Mouse (Mus musculus) forebrain, postnatal 0 days (tissue): ENCODE measurements at regions not wholly inside any gene's neighbourhood (a gene's known extent, or its start where the extent isn't known, plus 50 kb on each side); places are given as distances from the start of the nearest gene placed in this dataset.

Experiments
- ATAC-seq: fragments of 200-750 bp; cut with Nextera tagmentation; 2 replicates; pipeline ENCODE4 v1.8.0; 2017; ENCODE audit warnings: mild to moderate bottlenecking, moderate library complexity
- DNase-seq: peaks from one replicate; pipeline ENCODE4 v3.0.0-alpha.2; 2015
- H3K27ac ChIP-seq: fragments of 300-500 bp; sonication (generic); 2 replicates; pipeline ENCODE4 v1.5.1; 2014; ENCODE audit warnings: low read depth, mild to moderate bottlenecking, antibody characterized with exemption, low read length, moderate library complexity, mixed read lengths
- H3K27me3 ChIP-seq: fragments of 300-500 bp; sonication (generic); 2 replicates; pipeline ENCODE4 v1.6.1; 2014; ENCODE audit warnings: mild to moderate bottlenecking, low read length, mixed read lengths; ENCODE audit not compliant: insufficient read depth
- H3K36me3 ChIP-seq: fragments of 300-500 bp; sonication (generic); 2 replicates; pipeline ENCODE4 v1.6.1; 2014; ENCODE audit warnings: mild to moderate bottlenecking, moderate library complexity; ENCODE audit not compliant: insufficient read depth
- H3K4me1 ChIP-seq: fragments of 300-500 bp; sonication (generic); 2 replicates; pipeline ENCODE4 v1.6.1; 2014; ENCODE audit warnings: antibody characterized with exemption; ENCODE audit not compliant: insufficient read depth
- H3K4me2 ChIP-seq: fragments of 300-500 bp; sonication (generic); 2 replicates; pipeline ENCODE4 v1.6.1; 2014; ENCODE audit warnings: low read depth, mild to moderate bottlenecking, moderate library complexity
- H3K4me3 ChIP-seq: fragments of 300-500 bp; sonication (generic); 2 replicates; pipeline ENCODE4 v1.5.1; 2014; ENCODE audit warnings: low read depth, low read length, mixed read lengths
- H3K9ac ChIP-seq: fragments of 300-500 bp; sonication (generic); 2 replicates; pipeline ENCODE4 v1.6.1; 2014; ENCODE audit warnings: mild to moderate bottlenecking
- H3K9me3 ChIP-seq: fragments of 300-500 bp; sonication (generic); 2 replicates; pipeline ENCODE4 v1.6.1; 2016; ENCODE audit warnings: low read length
- CTCF ChIP-seq: sonication (generic); IDR thresholded peaks from 2 replicates; pipeline ENCODE4 v1.5.1; 2016; ENCODE audit warnings: antibody characterized with exemption, control low read depth, low read depth
- WGBS: fragments of 180-500 bp; shearing (Covaris S2); extraction: QIAGEN DNeasy Blood & Tissue Kit; methylation state at CpG from one replicate; pipeline ENCODE4 v1.1.7; 2014; 5-methylcytosine and 5-hydroxymethylcytosine counted together

GRCm38 (mm10) chr1:184320521-184321177 lies 286.5 kb upstream of the 1700056E22Rik start:
- no peak overlapping the region for H3K4me3 ChIP-seq
- H3K9ac ChIP-seq, result no peak overlapping the region
- no peaks in the 10 kb centered on the region for H3K4me1 ChIP-seq
- H3K27ac ChIP-seq, result no peak overlapping the region
- WGBS, result 90% methylated on average over 3 of the region's 3 CpGs
- H3K27me3 ChIP-seq, result no peaks in the 10 kb centered on the region
- H3K36me3 ChIP-seq, result no peaks in the 10 kb centered on the region
- TF ChIP-seq CTCF, result no peak
- ATAC-seq (no peak), DNase-seq (no peak)
- no peak overlapping the region for H3K4me2 ChIP-seq
- no peaks in the 10 kb centered on the region for H3K9me3 ChIP-seq

- 90% methylated on average over 19 of the region's 19 CpGs for WGBS
Observed at GRCm38 (mm10) chr1:184310185-184310815, 276.2 kb upstream of the 1700056E22Rik start.

GRCm38 (mm10) chr1:184304813-184305212 lies 270.7 kb upstream of the 1700056E22Rik start:
- no peaks in the 10 kb centered on the region for H3K27me3 ChIP-seq
- no peaks in the 10 kb centered on the region for H3K9me3 ChIP-seq
- ATAC-seq, result no peak
- no peak overlapping the region for H3K27ac ChIP-seq
- no peak overlapping the region for H3K4me2 ChIP-seq
- no peak overlapping the region for H3K9ac ChIP-seq
- no peak for DNase-seq
- TF ChIP-seq CTCF, result no peak
- no peaks in the 10 kb centered on the region for H3K4me1 ChIP-seq
- no peaks in the 10 kb centered on the region for H3K36me3 ChIP-seq
- H3K4me3 ChIP-seq, result no peak overlapping the region
- WGBS, result 82% methylated on average over 4 of the region's 4 CpGs

More at GRCm38 (mm10) chr1:184310185-184310815, 276.2 kb upstream of the 1700056E22Rik start:
- H3K4me3 ChIP-seq, result no peak overlapping the region
- ATAC-seq (no peak), DNase-seq (no peak)
- H3K27ac ChIP-seq, result no peak overlapping the region
- no peak overlapping the region for H3K4me2 ChIP-seq
- H3K9me3 ChIP-seq, result 0 out of 2 replicates have a peak, but pooled peaks cover 3% of the 10 kb centered on the region
- no peaks in the 10 kb centered on the region for H3K4me1 ChIP-seq
- no peaks in the 10 kb centered on the region for H3K27me3 ChIP-seq
- no peaks in the 10 kb centered on the region for H3K36me3 ChIP-seq
- TF ChIP-seq CTCF, result no peak
- no peak overlapping the region for H3K9ac ChIP-seq

- no peak for DNase-seq
- Histone ChIP-seq H3K36me3 (no peaks in the 10 kb centered on the region), H3K9me3 (no peaks in the 10 kb centered on the region), H3K4me1 (no peaks in the 10 kb centered on the region), H3K27me3 (no peaks in the 10 kb centered on the region), H3K4me2 (no peak overlapping the region), H3K27ac (no peak overlapping the region), H3K9ac (no peak overlapping the region), H3K4me3 (no peak overlapping the region)
- WGBS, result 86% methylated on average over 4 of the region's 4 CpGs
- no peak for TF ChIP-seq CTCF
- ATAC-seq, result no peak
Observed at GRCm38 (mm10) chr1:184304204-184304603, 270.1 kb upstream of the 1700056E22Rik start.

GRCm38 (mm10) chr1:184298701-184299100 lies 264.6 kb upstream of the 1700056E22Rik start:
- TF ChIP-seq CTCF, result no peak
- no peaks in the 10 kb centered on the region for H3K9me3 ChIP-seq
- no peaks in the 10 kb centered on the region for H3K27me3 ChIP-seq
- H3K9ac ChIP-seq, result no peak overlapping the region
- DNase-seq, result no peak
- no peaks in the 10 kb centered on the region for H3K36me3 ChIP-seq
- no peak overlapping the region for H3K4me3 ChIP-seq
- 59% methylated on average over 1 of the region's 1 CpGs for WGBS
- H3K4me2 ChIP-seq, result no peak overlapping the region
- H3K27ac ChIP-seq, result no peak overlapping the region
- no peak for ATAC-seq
- no peaks in the 10 kb centered on the region for H3K4me1 ChIP-seq

GRCm38 (mm10) chr1:184297001-184297740 lies 263.1 kb upstream of the 1700056E22Rik start:
- no peak overlapping the region for H3K4me3 ChIP-seq
- H3K4me1 ChIP-seq, result no peaks in the 10 kb centered on the region
- H3K27ac ChIP-seq, result no peak overlapping the region
- ATAC-seq, result no peak
- H3K9ac ChIP-seq, result no peak overlapping the region
- no peaks in the 10 kb centered on the region for H3K27me3 ChIP-seq
- TF ChIP-seq CTCF, result no peak
- no peaks in the 10 kb centered on the region for H3K36me3 ChIP-seq
- WGBS, result 75% methylated on average over 4 of the region's 4 CpGs
- DNase-seq, result no peak
- H3K9me3 ChIP-seq, result no peaks in the 10 kb centered on the region
- no peak overlapping the region for H3K4me2 ChIP-seq

GRCm38 (mm10) chr1:184291129-184291528 lies 257.0 kb upstream of the 1700056E22Rik start:
- no peaks in the 10 kb centered on the region for H3K27me3 ChIP-seq
- no peak overlapping the region for H3K9ac ChIP-seq
- no peaks in the 10 kb centered on the region for H3K9me3 ChIP-seq
- no peak for DNase-seq
- TF ChIP-seq CTCF, result no peak
- ATAC-seq, result no peak
- H3K4me2 ChIP-seq, result no peak overlapping the region
- no peaks in the 10 kb centered on the region for H3K4me1 ChIP-seq
- no peaks in the 10 kb centered on the region for H3K36me3 ChIP-seq
- 82% methylated on average over 7 of the region's 7 CpGs for WGBS
- H3K27ac ChIP-seq, result no peak overlapping the region
- H3K4me3 ChIP-seq, result no peak overlapping the region
